Mouse (Mus musculus) kidney, adult 2 months (tissue): ENCODE results near the gene Apoc1.

Experiments used
- CTCF ChIP-seq: fragments of 200-500 bp; conservative IDR thresholded peaks from 2 replicates; pipeline ENCODE4 v1.5.1; 2011; ENCODE audit warnings: low read depth, mild to moderate bottlenecking, control low read depth, low read length, moderate library complexity, mixed read lengths; ENCODE audit not compliant: insufficient read depth, insufficient read length
- POLR2A ChIP-seq: fragments of 200-500 bp; IDR thresholded peaks from one replicate; pipeline ENCODE4 v1.6.1; 2011; ENCODE audit warnings: low read depth, low read length, control low read depth

DNA sequence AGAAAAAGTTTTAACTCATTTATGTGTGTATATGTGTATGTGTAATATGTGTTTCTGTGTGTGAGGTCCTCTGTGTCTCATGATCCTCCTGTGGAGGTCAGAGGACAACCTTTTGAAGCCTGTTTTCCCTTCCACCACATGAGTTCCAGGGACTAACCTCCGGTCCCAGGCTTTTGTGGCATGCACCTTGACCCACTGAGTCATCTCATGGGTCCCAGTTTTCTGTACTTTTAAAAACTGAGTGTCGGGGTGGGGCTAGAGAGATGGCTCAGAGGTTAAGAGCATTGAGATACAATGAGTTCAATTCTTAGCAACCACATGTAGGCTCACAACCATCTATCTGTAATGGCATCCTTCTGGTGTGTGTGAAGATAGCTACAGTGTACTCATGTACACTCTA is 11.8 kb downstream of the Apoc1 start:
- no peak for TF ChIP-seq POLR2A
- no peak for TF ChIP-seq CTCF
